8 mouse cellular contexts compared by ENCODE assay signal in genomic region chr14:55589771-55590448, GRCm38 (mm10). TPM values are rescaled to one million over a fixed set of nuclear protein-coding genes. Genes with fewer than 3 reads are reported as not detected.
DNase-seq lines count a peak whose midpoint lies in the region; ATAC-seq and TF ChIP-seq lines count a peak whose summit lies in the region.

No protein-coding gene starts in this region.

- peak overlapping the region; percentile 95 for H3K4me2 ChIP-seq in forebrain, postnatal 0 days (ENCODE audit: low read depth)
- peak overlapping the region; percentile 92 for H3K4me2 ChIP-seq in liver, postnatal 0 days (ENCODE audit: low read depth, low read length)

- ATAC-seq in forebrain, postnatal 0 days: no peak
- ATAC-seq in liver, postnatal 0 days: no peak

- H3K9me3 ChIP-seq in forebrain, postnatal 0 days (ENCODE audit: low read length): no peaks in the 10 kb centered on the region
- H3K9me3 ChIP-seq in liver, postnatal 0 days (ENCODE audit: low read length): no peaks in the 10 kb centered on the region

- intact Hi-C loops in heart, adult 2 months (cut with DNase I): loop anchor here (2.0 kb wide), 1 partner anchor 15 kb away; no protein-coding TSS in a partner anchor

- no peak for TF ChIP-seq CTCF in heart, adult 2 months (IDR thresholded peaks at IDR 0.05)
- TF ChIP-seq CTCF in forebrain, postnatal 0 days (IDR thresholded peaks at IDR 0.05; ENCODE audit: low read depth): no peak
- TF ChIP-seq CTCF in liver, postnatal 0 days (IDR thresholded peaks at IDR 0.05; ENCODE audit: low read depth): no peak

- 70% methylated on average over 11 of the region's 11 CpGs for WGBS in heart, adult 2 months
- 86% methylated on average over 11 of the region's 11 CpGs for WGBS in forebrain, postnatal 0 days
- WGBS in liver, postnatal 0 days (ENCODE audit: insufficient replicate concordance): 66% methylated on average over 11 of the region's 11 CpGs

- H3K4me3 ChIP-seq in heart, adult 2 months: peak overlapping the region; percentile 81
- H3K4me3 ChIP-seq in forebrain, postnatal 0 days (ENCODE audit: low read depth, low read length): peak overlapping the region; percentile 80
- peak overlapping the region; percentile 97 for H3K4me3 ChIP-seq in liver, postnatal 0 days (ENCODE audit: low read depth, low read length)

- TF ChIP-seq POLR2A in heart, adult 2 months (IDR thresholded peaks at IDR 0.05; ENCODE audit: insufficient read depth, low read depth, low read length): no peak

- no peak for DNase-seq in heart, adult 2 months
- no peak for DNase-seq in heart, adult 18-20 months
- peak; percentile 81 for DNase-seq in CD4-positive, CD25-positive, alpha-beta regulatory T cell, adult 2 months (ENCODE audit: low read depth, low spot score)
- no peak for DNase-seq in forebrain, postnatal 0 days
- no peak for DNase-seq in liver, postnatal 0 days
- DNase-seq in adrenal gland, postnatal 4 days (ENCODE audit: low spot score in 2 of 2): no peak
- no peak for DNase-seq in cerebellum, postnatal 36 days
- no peak for DNase-seq in cerebellum, adult 8-10 months

- peaks cover 3% of the 10 kb centered on the region; the same call in 1 of the 2 replicates for H3K79me2 ChIP-seq in heart, adult 2 months (replicated peaks; ENCODE audit: control insufficient read depth, insufficient read depth, low read length)

- TF ChIP-seq EP300 in heart, adult 2 months (IDR thresholded peaks at IDR 0.05; ENCODE audit: insufficient read depth, low read depth, low read length): no peak
- no peak for TF ChIP-seq EP300 in liver, postnatal 0 days (IDR thresholded peaks at IDR 0.05; ENCODE audit: low read depth)

- H3K9ac ChIP-seq in heart, adult 2 months (ENCODE audit: low read depth, low read length): peak overlapping the region; percentile 81
- peak overlapping the region; percentile 57 for H3K9ac ChIP-seq in forebrain, postnatal 0 days
- H3K9ac ChIP-seq in liver, postnatal 0 days (replicated peaks): peak overlapping the region; percentile 94

- H3K27ac ChIP-seq in heart, adult 2 months: peak overlapping the region; percentile 84
- no peak overlapping the region for H3K27ac ChIP-seq in forebrain, postnatal 0 days (ENCODE audit: low read depth, low read length)
- H3K27ac ChIP-seq in liver, postnatal 0 days (ENCODE audit: low read depth): peak overlapping the region; percentile 97

- H3K27me3 ChIP-seq in heart, adult 2 months (ENCODE audit: control insufficient read depth, insufficient read depth, low read length): no peaks in the 10 kb centered on the region
- H3K27me3 ChIP-seq in forebrain, postnatal 0 days (ENCODE audit: insufficient read depth, low read length): no peaks in the 10 kb centered on the region
- no peaks in the 10 kb centered on the region for H3K27me3 ChIP-seq in liver, postnatal 0 days (ENCODE audit: insufficient read depth, low read length)

- H3K4me1 ChIP-seq in heart, adult 2 months (ENCODE audit: control insufficient read depth, insufficient read depth, low read length): peaks cover 10% of the 10 kb centered on the region
- peaks cover 19% of the 10 kb centered on the region for H3K4me1 ChIP-seq in forebrain, postnatal 0 days (ENCODE audit: insufficient read depth)
- H3K4me1 ChIP-seq in liver, postnatal 0 days (ENCODE audit: insufficient read depth): peaks cover 35% of the 10 kb centered on the region

- peaks cover 4% of the 10 kb centered on the region; the same call in 1 of the 2 replicates for H3K36me3 ChIP-seq in heart, adult 2 months (ENCODE audit: control insufficient read depth, insufficient read depth, low read length)
- peaks cover 15% of the 10 kb centered on the region for H3K36me3 ChIP-seq in forebrain, postnatal 0 days (ENCODE audit: insufficient read depth)
- H3K36me3 ChIP-seq in liver, postnatal 0 days (replicated peaks; ENCODE audit: insufficient read depth, low read length): peaks cover 19% of the 10 kb centered on the region

RNA-seq across cellular contexts. Expression of gene Psme2, which starts 1.0 kb away (rescaled TPM):
- total RNA-seq in heart, adult 2 months (2021): 100 to 1,000 TPM; 119 to 120 TPM
- polyA plus RNA-seq in heart, adult 2 months (2012; rRNA removed): 37.3 and 56.7 TPM in 2 replicates
- total RNA-seq in heart, adult 18-20 months (2021): 100 to 1,000 TPM; 142 to 145 TPM
- 76.2 and 137 TPM in 2 replicates for total RNA-seq in forebrain, postnatal 0 days (2014; rRNA removed)
- polyA plus RNA-seq in forebrain, postnatal 0 days (2015; fragmentation: Nextera tagmentation; extraction: Ambion mirVana): 171 and 193 TPM in 2 replicates
- polyA plus RNA-seq in liver, postnatal 0 days (2015; fragmentation: Nextera tagmentation; extraction: Ambion mirVana): 222 and 231 TPM in 2 replicates
- 100 to 1,000 TPM; 336 to 355 TPM for total RNA-seq in adrenal gland, postnatal 4 days (2021)

RNA-seq across cellular contexts. Expression of gene Rnf31, which starts 1.6 kb away (rescaled TPM):
- total RNA-seq in heart, adult 2 months (2021): 10 to 100 TPM; 27.5 to 30.9 TPM
- 19.7 and 24.3 TPM in 2 replicates for polyA plus RNA-seq in heart, adult 2 months (2012; rRNA removed)
- 10 to 100 TPM; 25.4 to 29.9 TPM for total RNA-seq in heart, adult 18-20 months (2021)
- total RNA-seq in forebrain, postnatal 0 days (2014; rRNA removed): 13.5 and 24.2 TPM in 2 replicates
- 17.0 and 18.9 TPM in 2 replicates for polyA plus RNA-seq in forebrain, postnatal 0 days (2015; fragmentation: Nextera tagmentation; extraction: Ambion mirVana)
- polyA plus RNA-seq in liver, postnatal 0 days (2015; fragmentation: Nextera tagmentation; extraction: Ambion mirVana): 8.5 and 9.6 TPM in 2 replicates
- total RNA-seq in adrenal gland, postnatal 4 days (2021): 10 to 100 TPM; 35.0 to 40.3 TPM

RNA-seq across cellular contexts. Expression of gene Emc9, which starts 4.8 kb away (rescaled TPM):
- total RNA-seq in heart, adult 2 months (2021): 10 to 100 TPM; 58.4 to 61.1 TPM
- 52.9 and 54.2 TPM in 2 replicates for polyA plus RNA-seq in heart, adult 2 months (2012; rRNA removed)
- 10 to 100 TPM; 66.8 to 70.0 TPM for total RNA-seq in heart, adult 18-20 months (2021)
- 25.2 and 31.5 TPM in 2 replicates for total RNA-seq in forebrain, postnatal 0 days (2014; rRNA removed)
- 53.2 and 55.6 TPM in 2 replicates for polyA plus RNA-seq in forebrain, postnatal 0 days (2015; fragmentation: Nextera tagmentation; extraction: Ambion mirVana)
- 17.3 and 19.2 TPM in 2 replicates for polyA plus RNA-seq in liver, postnatal 0 days (2015; fragmentation: Nextera tagmentation; extraction: Ambion mirVana)
- total RNA-seq in adrenal gland, postnatal 4 days (2021): 10 to 100 TPM; 40.9 to 47.0 TPM

RNA-seq across cellular contexts. Expression of gene Psme1, which starts 12.0 kb away (rescaled TPM):
- total RNA-seq in heart, adult 2 months (2021): 100 to 1,000 TPM; 231 to 264 TPM
- polyA plus RNA-seq in heart, adult 2 months (2012; rRNA removed): 101 and 118 TPM in 2 replicates
- 100 to 1,000 TPM; 276 to 319 TPM for total RNA-seq in heart, adult 18-20 months (2021)
- 136 and 138 TPM in 2 replicates for total RNA-seq in forebrain, postnatal 0 days (2014; rRNA removed)
- 219 and 238 TPM in 2 replicates for polyA plus RNA-seq in forebrain, postnatal 0 days (2015; fragmentation: Nextera tagmentation; extraction: Ambion mirVana)
- polyA plus RNA-seq in liver, postnatal 0 days (2015; fragmentation: Nextera tagmentation; extraction: Ambion mirVana): 162 and 180 TPM in 2 replicates
- total RNA-seq in adrenal gland, postnatal 4 days (2021): 100 to 1,000 TPM; 302 to 310 TPM

RNA-seq across cellular contexts. Expression of gene Irf9, which starts 13.5 kb away (rescaled TPM):
- total RNA-seq in heart, adult 2 months (2021): 1 to 10 TPM; 9.7 to 9.8 TPM
- 22.2 and 29.3 TPM in 2 replicates for polyA plus RNA-seq in heart, adult 2 months (2012; rRNA removed)
- 10 to 100 TPM in 1 of 2 experiments, 1 to 10 TPM in 1; 8.9 to 11.0 TPM for total RNA-seq in heart, adult 18-20 months (2021)
- 16.8 and 18.1 TPM in 2 replicates for total RNA-seq in forebrain, postnatal 0 days (2014; rRNA removed)
- polyA plus RNA-seq in forebrain, postnatal 0 days (2015; fragmentation: Nextera tagmentation; extraction: Ambion mirVana): 5.6 and 7.0 TPM in 2 replicates
- 18.6 and 19.4 TPM in 2 replicates for polyA plus RNA-seq in liver, postnatal 0 days (2015; fragmentation: Nextera tagmentation; extraction: Ambion mirVana)
- total RNA-seq in adrenal gland, postnatal 4 days (2021): 10 to 100 TPM; 19.1 to 19.9 TPM
